Mouse (Mus musculus) liver, adult 2 months (tissue): ENCODE results near the gene Lgi2. TPM values are rescaled to one million over a fixed set of nuclear protein-coding genes. Genes with fewer than 3 reads are reported as not detected.
A peak's percentile ranks its signal among the peaks of the same experiment; 100 is the strongest.

Source experiments
- DNase-seq: peaks from one replicate; pipeline ENCODE4 v3.0.0-alpha.2; 2011; ENCODE audit warnings: low read depth, low spot score; ENCODE audit errors: extremely low read depth
- H3K27ac ChIP-seq: fragments of 200-500 bp; replicated peaks from 2 replicates; pipeline ENCODE4 v1.5.1; 2012; ENCODE audit warnings: low read depth, mild to moderate bottlenecking, control low read depth, inconsistent platforms, low read length; ENCODE audit not compliant: insufficient read depth
- H3K27me3 ChIP-seq: fragments of 200-500 bp; 2 replicates; pipeline ENCODE4 v1.6.1; 2012; ENCODE audit warnings: mild to moderate bottlenecking, moderate library complexity, low read length, inconsistent platforms; ENCODE audit not compliant: control insufficient read depth, insufficient read depth
- H3K36me3 ChIP-seq: fragments of 200-500 bp; 2 replicates; pipeline ENCODE4 v1.6.1; 2012; ENCODE audit warnings: low read length, inconsistent platforms; ENCODE audit not compliant: control insufficient read depth, insufficient read depth
- H3K4me1 ChIP-seq: fragments of 200-500 bp; 2 replicates; pipeline ENCODE4 v1.6.1; 2011; ENCODE audit warnings: low read length; ENCODE audit not compliant: control insufficient read depth, insufficient read depth
- H3K4me3 ChIP-seq: fragments of 200-500 bp; 2 replicates; pipeline ENCODE4 v1.5.1; 2011; ENCODE audit warnings: low read depth, mild to moderate bottlenecking, control low read depth, low read length, moderate library complexity; ENCODE audit not compliant: insufficient read depth
- H3K79me2 ChIP-seq: fragments of 200-500 bp; 2 replicates; pipeline ENCODE4 v1.6.1; 2012; ENCODE audit warnings: inconsistent platforms, mild to moderate bottlenecking, low read length, moderate library complexity; ENCODE audit not compliant: control insufficient read depth, insufficient read depth
- H3K9ac ChIP-seq: fragments of 200-500 bp; 2 replicates; pipeline ENCODE4 v1.6.1; 2012; ENCODE audit warnings: low read depth, mild to moderate bottlenecking, control low read depth, inconsistent platforms, low read length
- CTCF ChIP-seq: fragments of 200-500 bp; IDR thresholded peaks from 2 replicates; pipeline ENCODE4 v1.5.1; 2011; ENCODE audit warnings: low read depth, low read length, control low read depth
- POLR2A ChIP-seq: fragments of 200-500 bp; IDR thresholded peaks from 2 replicates; pipeline ENCODE4 v1.6.1; 2011; ENCODE audit warnings: low read length, control low read depth; ENCODE audit not compliant: insufficient read depth; ENCODE audit errors: extremely low read depth
- WGBS: fragments of 180-500 bp; shearing (Covaris S2); methylation state at CpG from one replicate; pipeline ENCODE4 v1.1.7; 2018; 5-methylcytosine and 5-hydroxymethylcytosine counted together
- polyA plus RNA-seq: library from polyadenylated mRNA; depleted of rRNA; stranded (reverse); fragments of >200 nt; gene quantifications from 2 replicates; pipeline ENCODE4 v1.2.3, GENCODE M21; 2012
- total RNA-seq: library from RNA; depleted of rRNA; stranded (reverse); fragments of >200 nt; gene quantifications from 2 replicates; pipeline ENCODE4 v1.2.3, GENCODE M21; 2014

Gene Lgi2
- total and polyA plus RNA-seq, 2 experiments = 0.06 to 0.18 TPM

DNA sequence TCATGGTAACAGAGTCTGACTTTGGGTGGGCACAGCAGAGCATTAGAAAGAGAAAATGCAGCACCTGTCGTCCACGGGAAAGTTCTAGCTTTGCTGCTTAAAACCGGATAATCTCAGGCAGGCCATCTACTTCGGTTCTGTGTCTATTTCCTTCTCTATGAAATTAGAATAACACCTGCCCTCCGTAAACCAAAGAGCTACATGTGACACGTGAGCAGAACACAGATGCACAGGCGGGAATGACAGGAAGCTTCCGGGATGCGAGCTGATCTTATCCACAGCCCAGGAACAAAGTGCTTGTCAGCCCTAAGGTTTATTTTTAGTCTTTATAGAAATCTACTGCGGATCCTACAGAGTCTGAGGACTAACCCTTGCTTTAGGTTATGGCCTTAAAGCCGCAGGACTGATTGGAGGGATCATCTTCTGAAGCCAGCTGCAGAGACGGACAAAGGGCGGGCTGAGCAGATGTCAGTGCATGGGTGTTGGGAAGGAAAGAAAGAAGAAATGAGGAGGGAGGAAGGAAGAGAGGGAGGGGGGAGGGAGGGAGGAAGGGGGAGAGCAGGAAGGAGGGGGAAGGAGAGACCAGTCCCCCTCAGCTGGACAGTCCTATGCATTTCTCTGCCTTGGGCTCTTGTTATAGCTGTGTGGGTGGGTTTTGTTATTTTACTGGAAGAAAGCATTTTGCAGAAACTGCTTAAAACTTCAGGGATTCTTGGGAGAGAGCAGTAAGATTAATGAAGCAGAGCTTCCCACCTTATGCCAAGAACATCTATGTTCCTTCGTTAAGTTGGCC lies 31.3 kb downstream of the Lgi2 start:
- H3K36me3 ChIP-seq = no peaks in the 10 kb centered on the region
- no peak for TF ChIP-seq CTCF
- no peak for TF ChIP-seq POLR2A
- H3K4me3 ChIP-seq = no peak overlapping the region
- H3K27me3 ChIP-seq = no peaks in the 10 kb centered on the region
- no peak overlapping the region for H3K27ac ChIP-seq
- no peak for DNase-seq
- no peak overlapping the region for H3K9ac ChIP-seq
- peaks cover 2% of the 10 kb centered on the region; the same call in 1 of the 2 replicates for H3K4me1 ChIP-seq
- WGBS = 70% methylated on average over 14 of the region's 14 CpGs
- no peaks in the 10 kb centered on the region for H3K79me2 ChIP-seq

DNA sequence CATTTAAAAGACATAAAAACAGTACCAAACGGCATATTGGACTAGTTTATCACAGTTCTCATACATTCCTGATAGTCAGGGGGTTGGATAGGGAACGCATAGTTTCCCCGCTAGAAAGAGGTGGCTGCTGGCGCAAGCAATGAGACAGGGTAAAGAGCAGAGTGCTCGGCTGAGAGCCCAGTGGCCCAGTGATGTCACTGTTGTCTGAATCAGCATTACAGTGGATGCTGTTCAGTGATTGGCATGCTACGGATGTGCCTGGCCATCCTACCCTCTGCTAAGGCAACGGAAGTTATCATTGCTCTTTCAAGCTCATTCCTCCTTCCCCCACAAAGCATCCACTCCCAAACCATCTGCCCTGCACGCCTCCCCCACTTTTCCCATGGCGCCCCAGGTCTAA lies 32.6 kb downstream of the Lgi2 start:
- peak; percentile 47 for DNase-seq
- Histone ChIP-seq H3K27ac (no peak overlapping the region), H3K79me2 (no peaks in the 10 kb centered on the region), H3K27me3 (no peaks in the 10 kb centered on the region), H3K9ac (no peak overlapping the region), H3K36me3 (no peaks in the 10 kb centered on the region), H3K4me1 (peaks cover 2% of the 10 kb centered on the region; the same call in 1 of the 2 replicates), H3K4me3 (no peak overlapping the region)
- 53% methylated on average over 9 of the region's 9 CpGs for WGBS
- TF ChIP-seq POLR2A = no peak
- no peak for TF ChIP-seq CTCF

DNA sequence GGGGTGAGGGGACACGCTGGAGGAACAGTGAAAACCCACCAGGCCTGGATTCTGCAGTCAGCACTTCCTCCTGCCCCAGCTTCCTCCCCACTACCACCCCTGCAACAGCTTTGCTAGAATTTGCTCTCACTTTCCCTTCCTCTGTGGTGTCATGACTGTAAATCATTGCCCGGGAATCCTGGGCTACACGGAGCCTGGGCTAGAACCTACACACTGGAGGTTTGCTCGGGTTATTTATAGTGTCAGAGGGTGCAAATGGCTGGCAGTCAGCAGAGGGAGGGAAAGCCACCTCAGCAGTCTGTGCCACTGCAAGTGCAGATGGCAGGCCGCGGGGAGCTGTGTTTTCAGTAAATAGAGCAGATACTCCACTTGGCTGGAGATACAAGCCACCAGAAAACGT lies 37.7 kb downstream of the Lgi2 start:
- Histone ChIP-seq H3K79me2 (no peaks in the 10 kb centered on the region), H3K4me1 (no peaks in the 10 kb centered on the region), H3K36me3 (no peaks in the 10 kb centered on the region), H3K4me3 (no peak overlapping the region), H3K9ac (no peak overlapping the region), H3K27ac (no peak overlapping the region), H3K27me3 (no peaks in the 10 kb centered on the region)
- 47% methylated on average over 7 of the region's 7 CpGs for WGBS
- TF ChIP-seq CTCF (no peak), POLR2A (no peak)
- no peak for DNase-seq

DNA sequence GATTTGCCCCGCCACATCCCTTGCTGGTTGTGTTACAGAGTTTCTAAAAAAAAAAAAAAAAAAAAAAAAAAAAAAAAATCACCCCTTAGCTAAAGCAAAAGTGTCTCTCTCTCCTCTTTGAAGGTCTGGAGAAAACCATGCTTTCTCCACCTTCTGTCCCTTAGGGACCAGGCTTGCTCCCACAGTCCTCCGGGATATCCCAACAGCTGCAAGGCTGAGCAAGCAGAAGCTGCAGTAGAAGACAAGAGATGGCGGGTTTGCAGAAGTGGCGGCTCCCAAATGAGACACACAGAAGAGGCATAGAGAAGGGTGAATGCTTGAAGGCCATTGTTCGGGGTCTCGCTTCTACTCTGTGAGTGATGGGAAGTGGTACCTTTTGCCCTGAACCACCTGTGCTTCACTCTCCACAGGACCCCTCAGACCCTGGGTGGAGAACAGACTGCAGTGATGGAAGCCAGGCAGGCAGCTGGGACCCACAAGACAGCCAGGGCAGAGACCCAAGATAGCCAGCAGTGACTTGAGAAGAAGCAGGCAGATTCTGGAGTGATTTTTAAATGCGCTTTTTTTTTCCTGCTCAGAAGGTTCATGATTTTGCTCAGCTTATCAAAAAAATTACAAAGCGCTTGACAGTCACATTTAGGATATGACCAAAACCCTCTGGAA lies 39.8 kb downstream of the Lgi2 start:
- no peak for TF ChIP-seq CTCF
- no peak for TF ChIP-seq POLR2A
- 94% methylated on average over 8 of the region's 8 CpGs for WGBS

DNA sequence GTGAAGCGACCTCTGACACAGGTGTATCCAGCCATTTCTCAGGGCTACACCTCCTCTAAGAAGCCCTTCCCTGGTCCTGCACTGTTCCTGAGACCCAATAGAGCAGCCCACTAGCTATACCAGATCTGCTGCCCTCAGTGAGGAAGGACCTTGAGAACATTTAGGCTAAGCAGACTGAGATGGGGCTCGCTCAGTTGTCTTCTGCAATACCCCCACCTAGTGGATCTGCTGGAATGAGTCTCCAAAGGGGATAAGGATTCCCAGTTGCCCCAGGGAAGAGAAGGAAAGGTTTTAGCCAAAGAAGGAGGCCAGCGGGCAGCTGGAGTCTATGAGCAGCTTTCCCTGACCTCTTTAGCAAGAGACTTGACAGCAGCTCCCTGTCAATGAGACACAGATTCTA lies 42.1 kb downstream of the Lgi2 start:
- Histone ChIP-seq H3K4me3 (no peak overlapping the region), H3K9ac (no peak overlapping the region), H3K4me1 (no peaks in the 10 kb centered on the region), H3K36me3 (no peaks in the 10 kb centered on the region), H3K27me3 (no peaks in the 10 kb centered on the region), H3K27ac (no peak overlapping the region), H3K79me2 (no peaks in the 10 kb centered on the region)
- TF ChIP-seq CTCF = no peak
- TF ChIP-seq POLR2A = no peak
- DNase-seq = no peak
- 59% methylated on average over 3 of the region's 3 CpGs for WGBS

More for the DNA sequence above, 39.8 kb downstream of the Lgi2 start:
- H3K79me2 ChIP-seq = no peaks in the 10 kb centered on the region
- no peak for DNase-seq
- H3K4me1 ChIP-seq = no peaks in the 10 kb centered on the region
- H3K9ac ChIP-seq = no peak overlapping the region
- H3K4me3 ChIP-seq = no peak overlapping the region
- H3K27me3 ChIP-seq = no peaks in the 10 kb centered on the region
- no peaks in the 10 kb centered on the region for H3K36me3 ChIP-seq
- H3K27ac ChIP-seq = no peak overlapping the region

DNA sequence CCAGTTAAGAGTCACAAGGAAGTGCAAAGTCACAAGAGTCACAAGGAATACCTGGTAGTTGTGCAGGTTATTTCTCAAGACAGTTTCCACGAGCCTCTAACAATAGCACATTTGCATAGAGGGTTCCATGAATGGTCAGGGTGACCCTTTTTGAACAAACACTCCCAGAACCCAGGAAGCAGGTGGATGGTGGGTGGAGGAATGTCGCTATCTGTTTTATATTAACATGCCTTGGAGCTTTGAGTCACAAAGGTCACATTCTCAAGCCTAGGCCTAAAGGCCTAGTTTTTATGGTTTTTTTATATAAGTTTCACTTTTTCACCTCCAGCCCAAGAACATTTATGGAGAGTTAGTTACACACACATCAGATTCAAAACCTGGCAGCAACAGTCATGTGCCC lies 46.3 kb downstream of the Lgi2 start:
- Histone ChIP-seq H3K36me3 (no peaks in the 10 kb centered on the region), H3K4me1 (no peaks in the 10 kb centered on the region), H3K4me3 (no peak overlapping the region), H3K9ac (no peak overlapping the region), H3K27ac (no peak overlapping the region), H3K27me3 (no peaks in the 10 kb centered on the region), H3K79me2 (no peaks in the 10 kb centered on the region)
- 77% methylated on average over 2 of the region's 2 CpGs for WGBS
- no peak for TF ChIP-seq CTCF
- no peak for DNase-seq
